Mouse (Mus musculus) left cerebral cortex, postnatal 10 days (tissue): ENCODE data around the gene Catip. TPM values are rescaled to one million over a fixed set of nuclear protein-coding genes. Genes with fewer than 3 reads are reported as not detected.

Experiments
- microRNA-seq: library from miRNA; unstranded; fragments of <30 nt; microRNA quantifications from one replicate; pipeline ENCODE4 v1.2.0, GENCODE M21; 2022
- total RNA-seq, 2 experiments: library from RNA; stranded (reverse); gene quantifications; 2 replicates each; pipeline ENCODE4 v1.2.3; 2021

The Catip gene
- total RNA-seq, 2 experiments from 2014 or later, result 0.41 to 0.45 TPM

Small RNAs within 50 kb of the gene (microRNA-seq; reads per million reads assigned to microRNA genes)
- gene Mir26b, result 4,646 reads per million, percentile 90 among the genes with 10 or more reads in this experiment

Other genes starting within 250 kb of the Catip start
- 10 to 100 TPM; 29.3 to 29.8 TPM for gene Tns1, start 237.7 kb upstream of the Catip start, total RNA-seq
- under 1 TPM in 1 of 2 experiments, not detected in 1; 0.15 TPM for gene Rufy4, start 236.6 kb upstream of the Catip start, total RNA-seq
- gene Cxcr2, start 208.1 kb upstream of the Catip start, total RNA-seq, result not detected
- not detected for gene Cxcr1, start 167.5 kb upstream of the Catip start, total RNA-seq
- 100 to 1,000 TPM; 316 to 324 TPM for gene Arpc2, start 126.0 kb upstream of the Catip start, total RNA-seq
- not detected for gene Gpbar1, start 83.6 kb upstream of the Catip start, total RNA-seq
- 100 to 1,000 TPM; 131 to 139 TPM for gene Aamp, start 77.4 kb upstream of the Catip start, total RNA-seq
- 100 to 1,000 TPM; 109 to 124 TPM for gene Pnkd, start 77.2 kb upstream of the Catip start, total RNA-seq
- gene Tmbim1, start 56.5 kb upstream of the Catip start, total RNA-seq, result 10 to 100 TPM; 10.4 to 11.2 TPM
- gene Slc11a1, start 13.1 kb downstream of the Catip start, total RNA-seq, result 1 to 10 TPM; 1.9 to 2.7 TPM
- 10 to 100 TPM; 17.8 to 17.9 TPM for gene Ctdsp1, start 29.4 kb downstream of the Catip start, total RNA-seq
- gene Vil1, start 47.3 kb downstream of the Catip start, total RNA-seq, result under 1 TPM; 0.89 to 0.92 TPM
- gene Cnot9, start 143.9 kb downstream of the Catip start, total RNA-seq, result 10 to 100 TPM; 38.6 to 41.1 TPM
- 10 to 100 TPM in 1 of 2 experiments, 1 to 10 TPM in 1; 7.6 to 10.9 TPM for gene Plcd4, start 180.8 kb downstream of the Catip start, total RNA-seq
- gene Usp37, start 182.2 kb downstream of the Catip start, total RNA-seq, result 10 to 100 TPM; 24.6 to 25.4 TPM
- 10 to 100 TPM; 24.1 to 25.3 TPM for gene Zfp142, start 226.1 kb downstream of the Catip start, total RNA-seq
- 10 to 100 TPM; 21.2 to 23.1 TPM for gene Bcs1l, start 226.2 kb downstream of the Catip start, total RNA-seq
- 10 to 100 TPM; 55.7 to 59.1 TPM for gene Rnf25, start 239.3 kb downstream of the Catip start, total RNA-seq
- 1 to 10 TPM; 7.5 to 8.8 TPM for gene Stk36, start 239.3 kb downstream of the Catip start, total RNA-seq